Mouse (Mus musculus) forebrain, postnatal 0 days (tissue): ENCODE data around the gene Pcnx3. TPM values are rescaled to one million over a fixed set of nuclear protein-coding genes. Genes with fewer than 3 reads are reported as not detected.

ENCODE experiments used
- ATAC-seq: fragments of 200-750 bp; cut with Nextera tagmentation; 2 replicates; pipeline ENCODE4 v1.8.0; 2017; ENCODE audit warnings: mild to moderate bottlenecking, moderate library complexity
- DNase-seq: peaks from one replicate; pipeline ENCODE4 v3.0.0-alpha.2; 2015
- H3K27ac ChIP-seq: fragments of 300-500 bp; sonication (generic); 2 replicates; pipeline ENCODE4 v1.5.1; 2014; ENCODE audit warnings: low read depth, mild to moderate bottlenecking, antibody characterized with exemption, low read length, moderate library complexity, mixed read lengths
- H3K27me3 ChIP-seq: fragments of 300-500 bp; sonication (generic); 2 replicates; pipeline ENCODE4 v1.6.1; 2014; ENCODE audit warnings: mild to moderate bottlenecking, low read length, mixed read lengths; ENCODE audit not compliant: insufficient read depth
- H3K36me3 ChIP-seq: fragments of 300-500 bp; sonication (generic); 2 replicates; pipeline ENCODE4 v1.6.1; 2014; ENCODE audit warnings: mild to moderate bottlenecking, moderate library complexity; ENCODE audit not compliant: insufficient read depth
- H3K4me1 ChIP-seq: fragments of 300-500 bp; sonication (generic); 2 replicates; pipeline ENCODE4 v1.6.1; 2014; ENCODE audit warnings: antibody characterized with exemption; ENCODE audit not compliant: insufficient read depth
- H3K4me2 ChIP-seq: fragments of 300-500 bp; sonication (generic); 2 replicates; pipeline ENCODE4 v1.6.1; 2014; ENCODE audit warnings: low read depth, mild to moderate bottlenecking, moderate library complexity
- H3K4me3 ChIP-seq: fragments of 300-500 bp; sonication (generic); 2 replicates; pipeline ENCODE4 v1.5.1; 2014; ENCODE audit warnings: low read depth, low read length, mixed read lengths
- H3K9ac ChIP-seq: fragments of 300-500 bp; sonication (generic); 2 replicates; pipeline ENCODE4 v1.6.1; 2014; ENCODE audit warnings: mild to moderate bottlenecking
- H3K9me3 ChIP-seq: fragments of 300-500 bp; sonication (generic); 2 replicates; pipeline ENCODE4 v1.6.1; 2016; ENCODE audit warnings: low read length
- CTCF ChIP-seq: sonication (generic); IDR thresholded peaks from 2 replicates; pipeline ENCODE4 v1.5.1; 2016; ENCODE audit warnings: antibody characterized with exemption, control low read depth, low read depth
- WGBS: fragments of 180-500 bp; shearing (Covaris S2); extraction: QIAGEN DNeasy Blood & Tissue Kit; methylation state at CpG from one replicate; pipeline ENCODE4 v1.1.7; 2014; 5-methylcytosine and 5-hydroxymethylcytosine counted together
- polyA plus RNA-seq: library from polyadenylated mRNA; unstranded; fragments of >200 nt; fragmentation: Nextera tagmentation; extraction: Ambion mirVana; gene quantifications from 2 replicates; pipeline ENCODE4 v1.2.1, GENCODE M21; 2015
- total RNA-seq: library from RNA; depleted of rRNA; stranded (reverse); fragments of >200 nt; gene quantifications from 2 replicates; pipeline ENCODE4 v1.2.3, GENCODE M21; 2014

The Pcnx3 gene
- total and polyA plus RNA-seq, 2 experiments from 2014 or later: 17.2 to 67.1 TPM

GRCm38 (mm10) chr19:5728631-5729443 is 40.1 kb upstream of the Pcnx3 start:
- H3K27me3 ChIP-seq: no peaks in the 10 kb centered on the region
- DNase-seq (peak; percentile 79), ATAC-seq (peak; percentile 44)
- H3K36me3 ChIP-seq: peaks cover 15% of the 10 kb centered on the region
- H3K4me2 ChIP-seq: peak overlapping the region; percentile 99
- H3K9ac ChIP-seq: peak overlapping the region; percentile 99
- 5% methylated on average over 37 of the region's 37 CpGs for WGBS
- TF ChIP-seq CTCF: no peak
- no peaks in the 10 kb centered on the region for H3K9me3 ChIP-seq
- H3K4me3 ChIP-seq: peak overlapping the region; percentile 97
- peak overlapping the region; percentile 96 for H3K27ac ChIP-seq
- H3K4me1 ChIP-seq: peaks cover 34% of the 10 kb centered on the region

- Histone ChIP-seq H3K9ac (peak overlapping the region; percentile 99), H3K27ac (no peak overlapping the region; the same call in 1 of the 2 replicates), H3K4me1 (peaks cover 34% of the 10 kb centered on the region), H3K27me3 (no peaks in the 10 kb centered on the region), H3K9me3 (no peaks in the 10 kb centered on the region), H3K4me2 (peak overlapping the region; percentile 99), H3K36me3 (peaks cover 16% of the 10 kb centered on the region), H3K4me3 (peak overlapping the region; percentile 97)
- WGBS: 4% methylated on average over 14 of the region's 14 CpGs
- DNase-seq (peak; percentile 90), ATAC-seq (peak; percentile 34; the same call in 1 of the 2 replicates)
- peak; percentile 99 for TF ChIP-seq CTCF
Observed at GRCm38 (mm10) chr19:5727701-5728100, 39.0 kb upstream of the Pcnx3 start.

GRCm38 (mm10) chr19:5726961-5727578 is 38.4 kb upstream of the Pcnx3 start:
- H3K9me3 ChIP-seq: no peaks in the 10 kb centered on the region
- H3K27ac ChIP-seq: no peak overlapping the region
- DNase-seq (no peak), ATAC-seq (no peak)
- TF ChIP-seq CTCF: no peak
- H3K4me3 ChIP-seq: peak overlapping the region; percentile 97
- H3K36me3 ChIP-seq: peaks cover 19% of the 10 kb centered on the region
- peak overlapping the region; percentile 99 for H3K9ac ChIP-seq
- 73% methylated on average over 15 of the region's 15 CpGs for WGBS
- H3K4me2 ChIP-seq: peak overlapping the region; percentile 99
- H3K27me3 ChIP-seq: no peaks in the 10 kb centered on the region
- peaks cover 34% of the 10 kb centered on the region for H3K4me1 ChIP-seq

- peak within 1 kb of the TSS; percentile 39 for H3K9ac ChIP-seq
- H3K4me2 ChIP-seq: peak within 1 kb of the TSS; percentile 99
- 16% methylated on average over 46 of the region's 49 CpGs for WGBS
- H3K27me3 ChIP-seq: no peaks in the 10 kb centered on the region
- peaks cover 30% of the 10 kb centered on the region for H3K36me3 ChIP-seq
- no peak for TF ChIP-seq CTCF
- no peaks in the 10 kb centered on the region for H3K9me3 ChIP-seq
- DNase-seq (no peak), ATAC-seq (no peak)
- H3K27ac ChIP-seq: no peak within 1 kb of the TSS
- peak within 1 kb of the TSS; percentile 29 for H3K4me3 ChIP-seq
- H3K4me1 ChIP-seq: peaks cover 33% of the 10 kb centered on the region
Observed at GRCm38 (mm10) chr19:5725767-5726515, 37.2 kb upstream of the Pcnx3 start, which contains the start of gene Ehbp1l1. Gene Ehbp1l1, minus strand, starts transcription at chr19:5726317.

GRCm38 (mm10) chr19:5725029-5725707 is 36.5 kb upstream of the Pcnx3 start:
- H3K4me2 ChIP-seq: peak overlapping the region; percentile 99
- no peak overlapping the region for H3K4me3 ChIP-seq
- TF ChIP-seq CTCF: no peak
- WGBS: 85% methylated on average over 12 of the region's 12 CpGs
- no peak overlapping the region for H3K27ac ChIP-seq
- H3K36me3 ChIP-seq: peaks cover 38% of the 10 kb centered on the region
- no peaks in the 10 kb centered on the region for H3K27me3 ChIP-seq
- H3K9me3 ChIP-seq: no peaks in the 10 kb centered on the region
- ATAC-seq (no peak), DNase-seq (no peak)
- H3K9ac ChIP-seq: peak overlapping the region; percentile 22; the same call in 1 of the 2 replicates
- peaks cover 27% of the 10 kb centered on the region for H3K4me1 ChIP-seq

GRCm38 (mm10) chr19:5724549-5724941 is 35.8 kb upstream of the Pcnx3 start:
- peaks cover 20% of the 10 kb centered on the region for H3K4me1 ChIP-seq
- 0 out of 2 replicates have a peak overlapping the region, but pooled peaks have one; percentile 99 for H3K4me2 ChIP-seq
- TF ChIP-seq CTCF: no peak
- no peak for DNase-seq
- H3K4me3 ChIP-seq: no peak overlapping the region
- H3K27me3 ChIP-seq: no peaks in the 10 kb centered on the region
- no peak overlapping the region for H3K9ac ChIP-seq
- H3K27ac ChIP-seq: no peak overlapping the region
- WGBS: 81% methylated on average over 7 of the region's 7 CpGs
- no peaks in the 10 kb centered on the region for H3K9me3 ChIP-seq
- H3K36me3 ChIP-seq: peaks cover 44% of the 10 kb centered on the region
- ATAC-seq: no peak
